In the genomic region with DNA sequence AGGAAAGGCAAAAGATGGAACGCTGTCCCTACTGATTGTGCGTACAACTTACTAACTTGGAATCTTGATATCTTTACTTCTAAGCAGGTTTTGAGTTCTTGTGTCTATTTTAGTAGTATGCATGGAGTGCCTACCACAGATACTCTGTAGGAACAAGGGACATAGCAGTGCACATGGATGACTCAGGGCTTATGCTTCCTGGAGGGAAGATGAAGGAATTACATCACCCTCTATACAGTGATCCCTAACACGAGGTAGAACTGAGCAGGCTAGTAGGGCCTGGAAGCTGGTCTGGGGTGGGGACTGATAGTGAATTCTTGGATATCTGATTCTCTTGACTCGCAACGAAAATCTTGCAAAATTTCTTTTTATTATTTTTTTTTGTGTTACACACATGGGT, we compare ENCODE assay signal across 28 mouse cellular contexts.
DNase-seq lines count a peak whose midpoint lies in the region; ATAC-seq and TF ChIP-seq lines count a peak whose summit lies in the region.
"Had no signal": no experiment of that assay in that cellular context is flagged by ENCODE, and none has a peak within 500 bp of the region (broad histone marks: within the 10 kb centered on the region; RNA-seq: fewer than 3 reads in every experiment).

No protein-coding gene starts in this region.

- H3K9me3 ChIP-seq in ES-E14 (ENCODE audit: control insufficient read depth, insufficient read depth, low read depth, low read length): no peaks in the 10 kb centered on the region
- H3K9me3 ChIP-seq: embryonic facial prominence, embryonic 10.5 days; embryonic facial prominence, embryonic 13.5 days; forebrain, embryonic 12.5 days; forebrain, embryonic 15.5 days; heart, embryonic 10.5 days had no signal

- H3K4me3 ChIP-seq in ES-E14 (ENCODE audit: insufficient read depth in 1 of 2, low read depth in 1 of 2, low read length in 2 of 2, poor library complexity in 1 of 2, severe bottlenecking in 1 of 2): no peak overlapping the region
- H3K4me3 ChIP-seq in gastrocnemius, adult 2 months: no peak overlapping the region
- H3K4me3 ChIP-seq: embryonic facial prominence, embryonic 10.5 days; embryonic facial prominence, embryonic 13.5 days; erythroblast, embryonic 14.5 days; forebrain, embryonic 12.5 days; forebrain, embryonic 15.5 days; heart, adult 2 months; heart, embryonic 10.5 days; heart, embryonic 13.5 days had no signal

- in situ Hi-C loops in ES-E14 (cut with MboI; ENCODE audit: low sequenced_read_pairs in 2 of 2, unreplicated experiment in 2 of 2): no loop called here

- TF ChIP-seq CTCF in gastrocnemius, adult 2 months (IDR thresholded peaks at IDR 0.05): no peak

- intact Hi-C loops in gastrocnemius, adult 2 months (cut with DNase I): no loop called here

- H3K27ac ChIP-seq in ES-E14 (ENCODE audit: insufficient read depth, low read depth, low read length, poor library complexity, severe bottlenecking): no peak overlapping the region
- H3K27ac ChIP-seq in gastrocnemius, adult 2 months: no peak overlapping the region
- H3K27ac ChIP-seq: embryonic facial prominence, embryonic 10.5 days; embryonic facial prominence, embryonic 13.5 days; forebrain, embryonic 15.5 days; heart, adult 2 months; heart, embryonic 10.5 days; heart, embryonic 13.5 days; hindbrain, embryonic 14.5 days; hindbrain, postnatal 0 days had no signal

- no peaks in the 10 kb centered on the region for H3K4me1 ChIP-seq in ES-E14 (ENCODE audit: control insufficient read depth in 2 of 2, insufficient read depth in 2 of 2, low read length in 2 of 2, poor library complexity in 1 of 2)

- H3K36me3 ChIP-seq in ES-E14 (ENCODE audit: control insufficient read depth, insufficient read depth, low read length, poor library complexity, severe bottlenecking): no peaks in the 10 kb centered on the region
- H3K36me3 ChIP-seq: embryonic facial prominence, embryonic 10.5 days; embryonic facial prominence, embryonic 13.5 days; forebrain, embryonic 12.5 days; forebrain, embryonic 15.5 days had no signal

- DNase-seq in frontal cortex, adult 2 months (ENCODE audit: extremely low spot score in 1 of 2, low spot score in 1 of 2): no peak
- DNase-seq in ES-E14 (ENCODE audit: low read depth, low spot score) (peak; percentile 39), ZHBTc4 (ENCODE audit: low read depth, low spot score) (peak; percentile 70)
- no peak for DNase-seq in kidney, adult 11 months
- no peak for DNase-seq in gastrocnemius, adult 2 months
- DNase-seq: adrenal gland, adult 2 months; adrenal gland, postnatal 14 days; cerebellum, adult 11-12 months; cerebellum, adult 9-10 months; cerebellum, postnatal 36 days; embryo, embryonic 11 days; gastrocnemius, postnatal 36 days; heart, adult 2 months; heart, postnatal 14 days; heart, postnatal 4 days had no signal

- ATAC-seq in frontal cortex, adult (ENCODE audit: low TSS enrichment): 0 out of 2 replicates have a peak, but pooled peaks have one; percentile 44
- ATAC-seq: CD4-positive, CD25-positive, alpha-beta regulatory T cell, adult 4 months; forebrain, embryonic 15.5 days; hindbrain, postnatal 0 days; inflammation-experienced regulatory T-cells, adult 6 months; intestine, embryonic 16.5 days had no signal

- H3K9ac ChIP-seq in ES-E14 (ENCODE audit: insufficient read depth, low read depth, low read length, poor library complexity, severe bottlenecking): no peak overlapping the region
- H3K9ac ChIP-seq: embryonic facial prominence, embryonic 13.5 days; forebrain, embryonic 12.5 days; forebrain, embryonic 15.5 days; heart, embryonic 13.5 days; hindbrain, embryonic 14.5 days had no signal

TF ChIP-seq in ES-E14, 5 proteins besides CTCF, POLR2A, EP300 and RAD21:
- TF ChIP-seq MAFK (IDR thresholded peaks at IDR 0.05; ENCODE audit: insufficient read depth, low read depth, low read length): no peak
- TF ChIP-seq ZNF384 (IDR thresholded peaks at IDR 0.05; ENCODE audit: low read depth, low read length): no peak
- no peak for TF ChIP-seq ZC3H11A (IDR thresholded peaks at IDR 0.05; ENCODE audit: borderline replicate concordance, low read depth, low read length)
- TF ChIP-seq CHD2 (IDR thresholded peaks at IDR 0.05; ENCODE audit: low read depth, low read length): no peak
- no peak for TF ChIP-seq HCFC1 (IDR thresholded peaks at IDR 0.05; ENCODE audit: borderline replicate concordance, insufficient read depth, low read length)

Comparison
In these comparisons a context has a peak if more than half of its experiments do, and no peak if none do; other contexts are left out.
1. DNase-seq: peak in ES-E14 (single experiment) and ZHBTc4 (single experiment); none in frontal cortex, adult 2 months (0 of 2), kidney, adult 11 months (single experiment) and gastrocnemius, adult 2 months (single experiment).